Mouse (Mus musculus): ENCODE results near the gene Gm9639.

GRCm38 (mm10) chr10:77804095-77804494, 9.2 kb upstream of the Gm9639 start:
- no peak for TF ChIP-seq CTCF (IDR thresholded peaks at IDR 0.05; ENCODE audit: control insufficient read depth, insufficient read depth, insufficient replicate concordance, low read depth, low read length)
- no peak for TF ChIP-seq POLR2A (IDR thresholded peaks at IDR 0.05; ENCODE audit: control insufficient read depth, low read depth, low read length)

Measured in testis, adult 2 months (tissue).